Mouse (Mus musculus) E14TG2a.4 (cell line): ENCODE data around the gene B3galt5.
A peak's percentile ranks its signal among the peaks of the same experiment; 100 is the strongest.

ENCODE experiments used
- H3K27me3 ChIP-seq: 2 replicates; pipeline ENCODE4 v1.6.1; 2014; ENCODE audit warnings: low read length, control low read depth; ENCODE audit not compliant: insufficient read depth
- H3K36me3 ChIP-seq: 2 replicates; pipeline ENCODE4 v1.6.1; 2014; ENCODE audit warnings: low read length, control low read depth; ENCODE audit not compliant: insufficient read depth
- H3K4me1 ChIP-seq: replicated peaks from 2 replicates; pipeline ENCODE4 v1.6.1; 2014; ENCODE audit warnings: low read depth, low read length, control low read depth
- H3K4me3 ChIP-seq: replicated peaks from 2 replicates; pipeline ENCODE4 v1.5.1; 2014; ENCODE audit warnings: mild to moderate bottlenecking, low read length
- H3K9me3 ChIP-seq: 2 replicates; pipeline ENCODE4 v1.6.1; 2014; ENCODE audit warnings: low read length, control low read depth
- CTCF ChIP-seq: conservative IDR thresholded peaks from 2 replicates; pipeline ENCODE4 v1.5.1; 2014; ENCODE audit warnings: low read length
- NANOG ChIP-seq: IDR thresholded peaks from 2 replicates; pipeline ENCODE4 v1.6.1; 2014; ENCODE audit warnings: borderline replicate concordance, low read length, mixed read lengths
- POU5F1 ChIP-seq: IDR thresholded peaks from 2 replicates; pipeline ENCODE4 v1.6.1; 2014; ENCODE audit warnings: low read length, borderline replicate concordance

The B3galt5 gene

GRCm38 (mm10) chr16:96235366-96235970 is at the start of gene B3galt5:
B3galt5 (plus strand) TSS chr16:96235801.
- TF ChIP-seq CTCF (no peak), NANOG (no peak), POU5F1 (no peak)
- Histone ChIP-seq H3K4me3 (no peak within 1 kb of the TSS), H3K36me3 (no peaks in the 10 kb centered on the region), H3K27me3 (peaks cover 4% of the 10 kb centered on the region; the same call in 1 of the 2 replicates), H3K9me3 (no peaks in the 10 kb centered on the region), H3K4me1 (peaks cover 15% of the 10 kb centered on the region)

GRCm38 (mm10) chr16:96187619-96188018 is 48.0 kb upstream of the B3galt5 start:
- Histone ChIP-seq H3K27me3 (peaks cover 21% of the 10 kb centered on the region), H3K9me3 (no peaks in the 10 kb centered on the region), H3K36me3 (no peaks in the 10 kb centered on the region), H3K4me3 (no peak overlapping the region), H3K4me1 (peaks cover 15% of the 10 kb centered on the region)
- no peak for TF ChIP-seq POU5F1
- TF ChIP-seq CTCF: no peak

GRCm38 (mm10) chr16:96191531-96192506 is 43.8 kb upstream of the B3galt5 start, which contains the start of gene Lca5l:
Lca5l (minus strand) TSS chr16:96192271.
- Histone ChIP-seq H3K27me3 (peaks cover 16% of the 10 kb centered on the region), H3K4me1 (peaks cover 17% of the 10 kb centered on the region), H3K36me3 (no peaks in the 10 kb centered on the region), H3K9me3 (peaks cover 11% of the 10 kb centered on the region; the same call in 1 of the 2 replicates), H3K4me3 (peak within 1 kb of the TSS; percentile 96)
- TF ChIP-seq NANOG: no peak
- no peak for TF ChIP-seq CTCF
- TF ChIP-seq POU5F1: no peak

- Histone ChIP-seq H3K4me3 (peak within 1 kb of the TSS; percentile 73), H3K4me1 (peaks cover 16% of the 10 kb centered on the region), H3K36me3 (no peaks in the 10 kb centered on the region), H3K27me3 (peaks cover 14% of the 10 kb centered on the region), H3K9me3 (peaks cover 7% of the 10 kb centered on the region; the same call in 1 of the 2 replicates)
- TF ChIP-seq NANOG (no peak), POU5F1 (no peak), CTCF (no peak)
Measured at GRCm38 (mm10) chr16:96199913-96200701, 35.5 kb upstream of the B3galt5 start, which contains the start of gene Sh3bgr. Sh3bgr (plus strand) TSS chr16:96200450.

- Histone ChIP-seq H3K4me1 (peaks cover 16% of the 10 kb centered on the region), H3K36me3 (no peaks in the 10 kb centered on the region), H3K27me3 (peaks cover 14% of the 10 kb centered on the region), H3K9me3 (peaks cover 1% of the 10 kb centered on the region; the same call in 1 of the 2 replicates), H3K4me3 (peak overlapping the region; percentile 73)
- no peak for TF ChIP-seq POU5F1
- TF ChIP-seq NANOG: no peak
- no peak for TF ChIP-seq CTCF
Measured at GRCm38 (mm10) chr16:96200702-96201028, 34.9 kb upstream of the B3galt5 start.

- TF ChIP-seq NANOG: no peak
- TF ChIP-seq CTCF: no peak
- TF ChIP-seq POU5F1: no peak
- Histone ChIP-seq H3K4me1 (peaks cover 16% of the 10 kb centered on the region), H3K36me3 (no peaks in the 10 kb centered on the region), H3K27me3 (peaks cover 14% of the 10 kb centered on the region), H3K4me3 (no peak overlapping the region), H3K9me3 (no peaks in the 10 kb centered on the region)
Measured at GRCm38 (mm10) chr16:96201485-96202232, 33.9 kb upstream of the B3galt5 start.

- Histone ChIP-seq H3K27me3 (no peaks in the 10 kb centered on the region), H3K4me1 (no peaks in the 10 kb centered on the region), H3K36me3 (no peaks in the 10 kb centered on the region), H3K9me3 (no peaks in the 10 kb centered on the region; the same call in 1 of the 2 replicates), H3K4me3 (no peak overlapping the region)
- TF ChIP-seq POU5F1 (no peak), CTCF (no peak), NANOG (no peak)
Measured at GRCm38 (mm10) chr16:96209789-96210188, 25.8 kb upstream of the B3galt5 start.
